Comparison of ENCODE assay signal across 27 mouse cellular contexts in the genomic region with DNA sequence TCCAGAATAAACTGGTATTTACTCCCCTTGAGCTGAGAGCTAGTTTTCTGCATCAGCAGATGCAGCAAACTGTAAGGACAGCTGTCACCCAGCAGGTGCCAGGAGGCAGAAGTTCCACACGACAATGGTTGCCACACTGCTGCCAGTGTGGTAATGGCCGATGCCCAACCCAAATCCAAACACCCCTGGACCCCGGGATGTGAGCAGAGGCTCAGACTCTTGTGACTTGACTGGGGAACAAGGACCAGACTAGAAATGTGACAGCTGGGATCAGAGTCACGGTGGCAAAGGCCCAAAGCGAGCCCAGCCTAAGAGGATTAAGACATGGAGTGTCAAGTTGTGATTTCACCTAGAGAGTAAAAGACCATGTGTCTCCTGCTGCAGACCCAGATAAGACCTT.
DNase-seq lines count a peak whose midpoint lies in the region; ATAC-seq and TF ChIP-seq lines count a peak whose summit lies in the region.
"Had no signal": no experiment of that assay in that cellular context is flagged by ENCODE, and none has a peak within 500 bp of the region (broad histone marks: within the 10 kb centered on the region; RNA-seq: fewer than 3 reads in every experiment).

No protein-coding gene starts in this region.

- TF ChIP-seq CTCF in cerebellum, adult 2 months (IDR thresholded peaks at IDR 0.05; ENCODE audit: borderline replicate concordance, insufficient read depth, low read depth, low read length): no peak
- no peak for TF ChIP-seq CTCF in liver, postnatal 0 days (IDR thresholded peaks at IDR 0.05; ENCODE audit: low read depth)

- no peak overlapping the region for H3K4me2 ChIP-seq in midbrain, embryonic 13.5 days (replicated peaks)
- no peak overlapping the region for H3K4me2 ChIP-seq in liver, postnatal 0 days (ENCODE audit: low read depth, low read length)
- H3K4me2 ChIP-seq: heart, embryonic 13.5 days; lung, embryonic 15.5 days; midbrain, embryonic 12.5 days; neural tube, embryonic 15.5 days had no signal

- H3K4me1 ChIP-seq in cerebellum, adult 2 months (ENCODE audit: control insufficient read depth, insufficient read depth, low read length): peaks cover 16% of the 10 kb centered on the region
- peaks cover 10% of the 10 kb centered on the region for H3K4me1 ChIP-seq in midbrain, embryonic 13.5 days (replicated peaks)
- peaks cover 8% of the 10 kb centered on the region; the same call in 1 of the 2 replicates for H3K4me1 ChIP-seq in midbrain, embryonic 10.5 days
- H3K4me1 ChIP-seq in liver, postnatal 0 days (ENCODE audit: insufficient read depth): no peaks in the 10 kb centered on the region
- H3K4me1 ChIP-seq: heart, embryonic 13.5 days; lung, embryonic 15.5 days; midbrain, embryonic 12.5 days had no signal

- no peaks in the 10 kb centered on the region for H3K9me3 ChIP-seq in midbrain, embryonic 13.5 days
- H3K9me3 ChIP-seq in midbrain, embryonic 10.5 days (replicated peaks): no peaks in the 10 kb centered on the region
- no peaks in the 10 kb centered on the region for H3K9me3 ChIP-seq in liver, postnatal 0 days (ENCODE audit: low read length)
- H3K9me3 ChIP-seq: heart, embryonic 13.5 days; lung, embryonic 15.5 days; midbrain, embryonic 12.5 days; neural tube, embryonic 15.5 days had no signal

- no peak overlapping the region for H3K27ac ChIP-seq in cerebellum, adult 2 months (ENCODE audit: insufficient read depth, low read length)
- H3K27ac ChIP-seq in midbrain, embryonic 13.5 days: peak overlapping the region; percentile 15; the same call in 1 of the 2 replicates
- no peak overlapping the region for H3K27ac ChIP-seq in midbrain, embryonic 10.5 days (replicated peaks)
- H3K27ac ChIP-seq in liver, postnatal 0 days (ENCODE audit: low read depth): no peak overlapping the region
- H3K27ac ChIP-seq: heart, embryonic 13.5 days; kidney, postnatal 0 days; liver, embryonic 14.5 days; lung, embryonic 15.5 days; midbrain, embryonic 12.5 days; neural tube, embryonic 15.5 days; stomach, postnatal 0 days had no signal

- ATAC-seq in midbrain, embryonic 13.5 days: peak; percentile 31; the same call in 1 of the 2 replicates
- ATAC-seq in liver, postnatal 0 days: no peak
- ATAC-seq: forebrain, postnatal 0 days; intestine, embryonic 16.5 days had no signal

- WGBS in cerebellum, adult 2 months: 20% methylated on average over 5 of the region's 5 CpGs
- 45% methylated on average over 5 of the region's 5 CpGs for WGBS in midbrain, embryonic 13.5 days
- WGBS in midbrain, embryonic 10.5 days: 53% methylated on average over 5 of the region's 5 CpGs
- WGBS in liver, postnatal 0 days (ENCODE audit: insufficient replicate concordance): 70% methylated on average over 5 of the region's 5 CpGs

- no peaks in the 10 kb centered on the region for H3K27me3 ChIP-seq in cerebellum, adult 2 months (ENCODE audit: control insufficient read depth, insufficient read depth, low read length)
- H3K27me3 ChIP-seq in midbrain, embryonic 13.5 days: no peaks in the 10 kb centered on the region
- H3K27me3 ChIP-seq in midbrain, embryonic 10.5 days (ENCODE audit: low read depth, poor library complexity, severe bottlenecking): no peaks in the 10 kb centered on the region
- H3K27me3 ChIP-seq in liver, postnatal 0 days (ENCODE audit: insufficient read depth, low read length): no peaks in the 10 kb centered on the region
- H3K27me3 ChIP-seq: lung, embryonic 15.5 days; midbrain, embryonic 12.5 days; neural tube, embryonic 15.5 days had no signal

- peak; percentile 40 to 43 for DNase-seq in cerebellum, adult 2 months
- no peak for DNase-seq in cerebellum, adult 8-10 months
- DNase-seq in midbrain, embryonic 10.5 days (ENCODE audit: low spot score): no peak
- peak; percentile 47 to 59 for DNase-seq in cerebellum, postnatal 25 days
- DNase-seq in liver, postnatal 0 days: no peak
- no peak for DNase-seq in urinary bladder, postnatal 14 days (ENCODE audit: low spot score)
- DNase-seq: adrenal gland, postnatal 10 days; forebrain, postnatal 0 days; heart, postnatal 10 days; kidney, adult 8-10 months; kidney, postnatal 4 days; layer of hippocampus, postnatal 36 days; liver; right cerebral cortex, postnatal 4 days; thymus, adult 18-20 months; thymus, postnatal 25 days had no signal

- no peak for TF ChIP-seq EP300 in liver, postnatal 0 days (IDR thresholded peaks at IDR 0.05; ENCODE audit: low read depth)

- H3K9ac ChIP-seq in midbrain, embryonic 13.5 days (replicated peaks): no peak overlapping the region
- H3K9ac ChIP-seq in liver, postnatal 0 days (replicated peaks): no peak overlapping the region
- H3K9ac ChIP-seq: forebrain, postnatal 0 days; heart, embryonic 13.5 days; liver, embryonic 14.5 days; lung, embryonic 15.5 days; midbrain, embryonic 12.5 days; neural tube, embryonic 15.5 days had no signal

- no peak for TF ChIP-seq POLR2A in cerebellum, adult 2 months (IDR thresholded peaks at IDR 0.05; ENCODE audit: borderline replicate concordance, insufficient read depth, low read length)

- H3K36me3 ChIP-seq in midbrain, embryonic 13.5 days: no peaks in the 10 kb centered on the region
- no peaks in the 10 kb centered on the region for H3K36me3 ChIP-seq in midbrain, embryonic 10.5 days
- H3K36me3 ChIP-seq in liver, postnatal 0 days (replicated peaks; ENCODE audit: insufficient read depth, low read length): no peaks in the 10 kb centered on the region
- H3K36me3 ChIP-seq: G1E; heart, embryonic 13.5 days; lung, embryonic 15.5 days; midbrain, embryonic 12.5 days; neural tube, embryonic 15.5 days had no signal

- no peak overlapping the region for H3K4me3 ChIP-seq in cerebellum, adult 2 months (replicated peaks; ENCODE audit: insufficient read depth, low read depth, low read length)
- no peak overlapping the region for H3K4me3 ChIP-seq in midbrain, embryonic 13.5 days (replicated peaks)
- no peak overlapping the region for H3K4me3 ChIP-seq in midbrain, embryonic 10.5 days
- H3K4me3 ChIP-seq in liver, postnatal 0 days (ENCODE audit: low read depth, low read length): no peak overlapping the region
- H3K4me3 ChIP-seq: erythroblast, embryonic 14.5 days; heart, embryonic 13.5 days; lung, embryonic 15.5 days; midbrain, embryonic 12.5 days; neural tube, embryonic 15.5 days had no signal

Comparison
In these comparisons a context has a peak if more than half of its experiments do, and no peak if none do; other contexts are left out.
1. DNase-seq: peak in cerebellum, adult 2 months (2 of 2) and cerebellum, postnatal 25 days (2 of 2); none in cerebellum, adult 8-10 months (single experiment), midbrain, embryonic 10.5 days (single experiment), liver, postnatal 0 days (single experiment) and urinary bladder, postnatal 14 days (single experiment).